Mouse (Mus musculus) activated CD4-positive, CD25-positive, alpha-beta regulatory T cell (primary cell): ENCODE data around the gene Chl1. TPM values are rescaled to one million over a fixed set of nuclear protein-coding genes. Genes with fewer than 3 reads are reported as not detected.

Experiments used
- polyA plus RNA-seq, 2 experiments: library from polyadenylated mRNA; unstranded; fragments of 100-300 nt; shearing (Covaris generic); gene quantifications; one replicate each; pipeline ENCODE4 v1.2.1; 2017

The Chl1 gene
- polyA plus RNA-seq, result under 1 TPM in 1 of 2 experiments, not detected in 1; 0.15 TPM

DNA sequence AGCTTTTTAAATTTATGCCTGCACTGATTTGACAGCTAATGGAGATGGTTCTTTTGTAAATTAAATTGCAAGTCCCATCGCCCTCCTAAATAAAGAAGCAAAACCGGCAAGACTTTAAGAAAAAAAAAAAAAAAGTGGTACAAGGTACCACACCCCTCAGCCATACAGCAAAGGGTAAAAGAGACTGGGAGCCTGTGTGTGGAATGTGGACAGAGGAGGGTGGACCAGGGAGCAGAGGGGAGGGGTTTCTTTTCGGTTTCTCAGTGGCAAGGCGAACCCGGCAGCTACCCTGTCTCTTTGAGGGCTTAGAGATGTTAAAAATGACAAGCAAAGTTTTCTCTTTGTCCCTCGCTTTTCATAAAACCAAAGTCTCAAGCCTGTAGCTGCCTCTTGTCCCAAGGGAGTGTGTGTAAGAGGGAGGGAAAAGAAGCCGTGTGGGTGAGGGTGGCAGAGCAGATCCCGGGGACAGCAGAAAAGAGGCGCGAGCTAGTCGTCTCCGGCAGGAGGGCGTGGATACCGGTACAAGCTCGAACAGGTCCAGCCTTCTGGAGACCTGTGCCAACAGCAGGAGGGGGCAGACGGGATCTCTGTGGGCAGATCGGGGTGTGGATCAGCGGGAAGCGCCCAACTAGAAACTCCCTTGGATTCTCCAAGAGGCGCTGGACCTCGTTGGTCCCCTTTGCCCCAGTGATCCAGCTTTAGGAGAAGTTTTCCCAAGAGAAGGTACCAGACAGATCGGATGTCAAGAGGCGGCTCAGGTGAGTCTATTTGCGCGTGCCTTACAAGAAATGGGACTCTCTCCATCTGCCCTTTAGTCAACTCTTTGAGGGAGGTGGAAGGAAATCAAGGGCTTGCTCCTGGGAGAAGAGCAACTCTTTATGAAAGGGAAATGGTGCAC is at the start of gene Chl1:
TSS of gene Chl1 (plus strand) at position 195 of the 898 bp plus-strand sequence.

